Mouse (Mus musculus): Measurements from ENCODE around the gene Suz12.
"Not testable (repeated sequence)": the region's sequence is repeated elsewhere in the genome, so short reads cannot be mapped to it uniquely, and the experiment has no call there.

Gene Suz12

DNA sequence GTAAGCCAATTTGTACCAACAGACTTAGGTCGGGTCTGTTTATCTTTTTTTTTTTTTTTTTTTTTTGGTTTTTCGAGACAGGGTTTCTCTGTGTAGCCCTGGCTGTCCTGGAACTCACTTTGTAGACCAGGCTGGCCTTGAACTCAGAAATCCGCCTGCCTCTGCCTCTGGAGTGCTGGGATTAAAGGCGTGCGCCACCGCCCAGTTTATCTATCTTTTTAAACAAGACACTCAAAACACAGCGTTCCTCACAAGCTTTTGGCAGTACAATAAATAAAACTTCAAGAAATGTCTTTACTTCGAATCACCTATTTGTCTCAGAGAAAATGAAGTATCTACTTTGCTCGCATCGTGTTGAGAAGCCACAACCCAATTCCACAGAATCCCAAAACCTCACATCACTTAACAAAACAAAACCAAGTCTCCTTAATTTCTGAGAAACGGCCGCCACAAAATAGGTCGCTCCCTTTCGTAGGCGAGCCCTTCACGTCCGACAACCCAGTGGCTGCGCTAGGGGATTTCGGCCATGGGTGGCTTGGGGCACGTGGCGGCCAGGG is 793 bp upstream of the Suz12 start:
- DNase-seq, result no peak

- DNase-seq, result peak; percentile 16
Measured at GRCm38 (mm10) chr11:79993356-79994270, 707 bp downstream of the Suz12 start.

GRCm38 (mm10) chr11:79994271-79994988 is 1.5 kb downstream of the Suz12 start:
- DNase-seq, result no peak

GRCm38 (mm10) chr11:80016533-80016932 is 23.6 kb downstream of the Suz12 start:
- not testable (repeated sequence) for DNase-seq

DNA sequence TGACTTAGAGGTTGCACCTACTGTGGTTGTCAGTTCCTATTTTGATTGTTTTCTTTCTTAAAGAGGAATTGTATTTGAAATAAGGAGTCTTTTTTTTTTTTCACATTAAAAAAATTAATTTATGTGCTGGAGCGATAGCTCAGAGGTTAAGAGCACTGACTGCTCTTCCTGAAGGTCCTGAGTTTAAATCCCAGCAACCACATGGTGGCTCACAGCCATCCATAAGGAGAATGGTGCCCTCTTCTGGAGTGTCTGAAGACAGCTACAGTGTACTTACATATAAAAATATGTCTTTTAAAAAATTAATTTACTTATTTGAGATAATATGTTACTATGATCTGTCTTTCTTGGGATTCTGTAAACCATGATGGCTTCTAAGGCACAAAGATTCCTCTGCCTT is 26.9 kb downstream of the Suz12 start:
- no peak for DNase-seq

DNA sequence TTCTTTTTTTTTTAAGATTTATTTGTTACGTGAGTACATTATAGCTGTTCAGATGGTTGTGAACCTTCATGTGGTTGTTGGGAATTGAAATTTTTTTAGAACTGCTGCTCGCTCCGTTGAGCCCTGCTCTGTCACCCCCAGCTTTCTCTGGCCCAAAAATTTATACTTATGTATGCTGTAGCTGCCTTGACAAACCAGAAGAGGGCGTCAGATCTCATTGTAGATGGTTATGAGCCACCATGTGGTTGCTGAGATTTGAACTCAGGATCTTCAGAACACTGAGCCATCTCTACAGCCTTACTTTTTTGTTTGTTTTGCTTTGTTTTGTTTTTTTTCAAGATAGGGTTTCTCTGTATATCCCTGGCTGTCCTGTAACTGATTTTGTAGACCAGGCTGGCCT is 28.4 kb downstream of the Suz12 start:
- DNase-seq, result no peak

DNA sequence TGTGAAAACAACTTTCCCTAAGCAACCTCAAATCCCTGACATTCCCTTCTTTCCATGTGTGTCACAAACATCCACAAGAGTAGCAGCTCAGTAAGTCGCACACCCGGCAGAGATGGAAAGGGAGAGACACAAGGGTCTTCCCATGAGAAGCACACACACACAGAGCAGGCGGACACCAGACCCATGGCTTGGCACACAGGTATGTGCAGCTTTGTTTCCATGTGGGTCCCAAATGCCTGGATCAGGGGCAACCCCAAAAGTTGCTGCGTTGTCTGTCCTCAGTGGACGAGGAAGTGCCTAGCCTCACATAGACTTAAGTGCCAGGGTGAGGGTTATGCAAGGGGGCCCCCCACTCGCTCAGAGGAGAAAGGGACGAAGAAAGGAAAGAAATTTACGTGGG is 44.6 kb downstream of the Suz12 start:
- no peak for DNase-seq

DNA sequence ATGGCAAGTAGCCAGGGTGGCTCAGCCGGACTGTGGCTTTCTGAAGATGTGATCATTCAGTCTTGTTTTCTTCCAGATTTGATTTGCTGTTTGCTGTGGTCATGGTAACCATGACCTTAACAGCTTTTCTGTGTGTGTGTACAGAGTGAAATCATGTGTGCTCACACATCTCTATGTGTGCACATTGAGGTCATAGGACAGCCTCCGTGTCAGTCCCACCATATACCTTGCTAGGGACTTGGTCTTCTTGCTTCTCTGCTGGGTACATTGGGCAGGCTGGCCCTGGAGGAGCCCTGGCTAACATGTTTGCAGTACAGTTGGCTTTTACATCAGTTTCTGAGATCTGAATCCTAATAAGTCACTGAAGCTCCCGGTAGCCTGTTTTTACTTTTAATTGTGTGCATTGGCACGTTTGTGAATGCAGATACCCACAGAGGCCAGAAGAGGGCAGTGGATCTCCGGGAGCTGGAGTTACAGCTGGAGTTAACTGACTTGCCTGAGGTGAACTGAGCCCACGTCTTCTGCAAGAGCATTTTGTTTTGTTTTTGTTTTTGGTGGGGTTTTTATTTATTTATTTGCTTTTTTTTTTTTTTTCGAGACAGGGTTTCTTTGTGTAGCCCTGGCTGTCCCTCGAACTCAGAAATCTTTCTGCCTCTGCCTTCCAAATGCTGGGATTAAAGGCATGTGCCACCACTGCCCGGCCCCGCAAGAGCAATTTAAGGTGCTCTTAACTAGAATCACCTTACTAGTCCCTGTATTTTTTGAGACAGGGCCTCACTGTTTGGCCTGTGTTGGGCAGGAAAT is 49.9 kb downstream of the Suz12 start:
- peak; percentile 18 for DNase-seq

DNA sequence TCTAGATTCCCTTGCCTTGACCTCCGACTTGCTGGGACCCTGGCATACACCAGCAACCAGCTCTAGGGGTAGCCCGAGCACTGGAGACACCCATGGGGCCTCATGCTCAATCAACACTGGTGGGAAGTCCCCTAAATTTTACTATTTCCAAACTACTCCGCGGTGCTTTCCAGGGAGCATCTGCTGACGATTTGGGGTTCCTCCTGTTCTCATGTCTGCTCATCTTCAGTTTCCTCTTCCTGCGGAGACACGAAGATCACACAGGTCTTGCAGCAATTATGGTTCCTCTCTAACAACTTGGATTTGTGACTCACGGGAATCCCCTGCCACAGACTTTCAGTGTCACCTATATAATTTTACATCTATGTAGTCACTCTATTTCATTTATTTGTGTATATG is 50.5 kb downstream of the Suz12 start:
- DNase-seq, result no peak

DNA sequence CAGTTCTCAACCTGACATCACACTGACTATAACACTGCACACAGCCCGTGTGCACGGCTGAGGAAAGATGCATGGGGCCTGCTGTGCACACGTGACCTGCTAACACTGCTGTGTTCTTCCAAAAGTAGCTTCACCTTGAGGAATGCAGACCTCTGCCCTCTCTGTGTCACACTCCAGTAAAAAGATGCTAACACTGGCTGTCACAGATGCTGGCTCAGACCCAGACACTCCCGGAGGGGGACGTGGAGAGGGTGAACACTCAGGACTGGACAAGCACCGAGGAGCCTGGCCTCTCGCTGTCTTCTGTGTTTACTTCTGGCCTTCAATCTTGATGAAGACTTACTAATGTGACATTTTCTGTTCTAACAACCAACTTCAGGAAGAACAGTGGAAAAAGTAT is 54.0 kb downstream of the Suz12 start:
- DNase-seq, result no peak

- DNase-seq, result no peak
Measured at GRCm38 (mm10) chr11:80050088-80050487, 57.2 kb downstream of the Suz12 start.

GRCm38 (mm10) chr11:80052456-80052855 is 59.5 kb downstream of the Suz12 start:
- DNase-seq, result no peak

GRCm38 (mm10) chr11:80053171-80053570 is 60.3 kb downstream of the Suz12 start:
- no peak for DNase-seq

GRCm38 (mm10) chr11:80054659-80055058 is 61.8 kb downstream of the Suz12 start:
- DNase-seq, result no peak

GRCm38 (mm10) chr11:80056141-80056540 is 63.2 kb downstream of the Suz12 start:
- no peak for DNase-seq

- peak; percentile 71 for DNase-seq
Measured at GRCm38 (mm10) chr11:80062159-80062558, 69.3 kb downstream of the Suz12 start.

- not testable (repeated sequence) for DNase-seq
Measured at GRCm38 (mm10) chr11:80066373-80066772, 73.5 kb downstream of the Suz12 start.

DNA sequence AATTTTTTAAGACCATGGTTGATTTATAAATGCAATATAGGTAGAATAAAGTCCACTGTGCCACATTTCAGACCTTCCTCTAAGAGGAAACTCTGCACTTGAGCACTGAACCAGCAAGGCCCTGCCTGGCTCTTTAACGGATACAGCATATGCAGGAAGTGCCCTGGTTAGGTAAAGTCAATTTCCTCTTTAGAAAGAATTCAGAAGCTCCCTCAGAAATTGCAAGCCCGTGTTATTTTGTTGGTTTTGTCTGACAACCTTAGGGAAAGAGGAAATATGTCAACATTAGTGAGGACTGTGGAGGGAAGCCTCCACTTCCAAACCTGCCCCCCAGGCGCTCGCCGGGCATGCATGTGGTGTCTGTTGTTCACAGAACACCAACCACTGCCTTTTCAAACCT is 74.7 kb downstream of the Suz12 start:
- DNase-seq, result no peak

GRCm38 (mm10) chr11:80069815-80070214 is 76.9 kb downstream of the Suz12 start:
- no peak for DNase-seq

- DNase-seq, result no peak
Measured at GRCm38 (mm10) chr11:80071039-80071438, 78.1 kb downstream of the Suz12 start.

GRCm38 (mm10) chr11:80072365-80072764 is 79.5 kb downstream of the Suz12 start:
- no peak for DNase-seq

DNA sequence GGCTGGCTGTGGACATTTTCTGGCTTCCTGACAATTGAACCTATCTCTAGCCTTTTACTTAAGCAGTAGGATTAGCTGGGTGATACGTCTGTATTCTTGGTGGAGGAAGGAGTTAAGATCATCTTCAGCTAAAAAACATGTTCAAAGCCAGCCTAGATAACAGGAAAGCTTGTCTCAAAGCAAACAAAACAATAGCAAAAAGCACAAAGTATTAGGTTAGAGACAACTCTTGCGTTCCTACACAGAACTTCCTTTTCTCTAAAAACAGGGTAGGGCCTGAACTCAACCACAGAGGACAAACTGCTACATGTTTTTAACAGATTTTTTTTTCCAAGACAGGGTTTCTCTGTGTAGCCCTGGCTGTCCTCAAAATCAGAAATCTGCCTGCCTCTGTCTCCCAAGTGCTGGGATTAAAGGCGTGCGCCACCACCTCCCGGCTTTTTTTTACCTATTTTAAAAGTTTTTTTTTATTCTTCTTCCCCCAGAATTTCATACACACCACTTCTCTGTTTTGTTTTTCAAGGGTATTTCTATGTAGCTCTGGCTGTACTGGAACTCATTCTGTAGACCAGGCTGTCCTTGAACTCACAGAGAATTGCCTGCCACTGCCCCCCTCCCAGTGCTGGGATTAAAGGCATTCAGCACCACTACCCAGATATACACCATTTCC is 82.8 kb downstream of the Suz12 start:
- DNase-seq, result no peak
